Mouse (Mus musculus) liver, embryonic 13.5 days (tissue): ENCODE data around the gene Dpp3. TPM values are rescaled to one million over a fixed set of nuclear protein-coding genes. Genes with fewer than 3 reads are reported as not detected.

ENCODE experiments used
- ATAC-seq: fragments of 200-750 bp; cut with Nextera tagmentation; 2 replicates; pipeline ENCODE4 v1.8.0; 2017; ENCODE audit warnings: low read depth, mild to moderate bottlenecking, moderate number of reproducible peaks, moderate library complexity
- DNase-seq: peaks from one replicate; pipeline ENCODE4 v3.0.0; 2022
- H3K27ac ChIP-seq: fragments of 300-500 bp; sonication (generic); 2 replicates; pipeline ENCODE4 v1.5.1; 2015; ENCODE audit warnings: moderate library complexity, mild to moderate bottlenecking, inconsistent platforms
- H3K27me3 ChIP-seq: fragments of 300-500 bp; sonication (generic); 2 replicates; pipeline ENCODE4 v1.6.1; 2015; ENCODE audit warnings: mild to moderate bottlenecking, inconsistent platforms
- H3K36me3 ChIP-seq: fragments of 300-500 bp; sonication (generic); 2 replicates; pipeline ENCODE4 v1.6.1; 2015; ENCODE audit warnings: mild to moderate bottlenecking, inconsistent platforms
- H3K4me1 ChIP-seq: fragments of 300-500 bp; sonication (generic); replicated peaks from 2 replicates; pipeline ENCODE4 v1.6.1; 2015; ENCODE audit warnings: inconsistent platforms
- H3K4me2 ChIP-seq: fragments of 300-500 bp; sonication (generic); 2 replicates; pipeline ENCODE4 v1.6.1; 2015; ENCODE audit warnings: inconsistent platforms, mild to moderate bottlenecking, moderate library complexity
- H3K4me3 ChIP-seq: fragments of 300-500 bp; sonication (generic); replicated peaks from 2 replicates; pipeline ENCODE4 v1.5.1; 2015; ENCODE audit warnings: mild to moderate bottlenecking, inconsistent platforms
- H3K9ac ChIP-seq: fragments of 300-500 bp; sonication (generic); 2 replicates; pipeline ENCODE4 v1.6.1; 2015; ENCODE audit warnings: mild to moderate bottlenecking, inconsistent platforms
- H3K9me3 ChIP-seq: fragments of 300-500 bp; sonication (generic); replicated peaks from 2 replicates; pipeline ENCODE4 v1.6.1; 2016; ENCODE audit warnings: inconsistent platforms
- WGBS: fragments of 180-500 bp; shearing (Covaris S2); methylation state at CpG from one replicate; pipeline ENCODE4 v1.1.7; 2015; ENCODE audit not compliant: insufficient replicate concordance; 5-methylcytosine and 5-hydroxymethylcytosine counted together
- polyA plus RNA-seq: library from polyadenylated mRNA; unstranded; fragments of >200 nt; fragmentation: Nextera tagmentation; extraction: Ambion mirVana; gene quantifications from 2 replicates; pipeline ENCODE4 v1.2.1, GENCODE M21; 2015

Dpp3 gene
- polyA plus RNA-seq, 1 experiment from 2014 or later = 59.5 TPM

- DNase-seq (no peak), ATAC-seq (no peak)
- Histone ChIP-seq H3K4me2 (no peak overlapping the region), H3K4me3 (no peak overlapping the region), H3K27me3 (no peaks in the 10 kb centered on the region), H3K36me3 (peaks cover 56% of the 10 kb centered on the region), H3K4me1 (peaks cover 32% of the 10 kb centered on the region), H3K9me3 (no peaks in the 10 kb centered on the region), H3K9ac (no peak overlapping the region), H3K27ac (no peak overlapping the region)
- WGBS = 91% methylated on average over 11 of the region's 11 CpGs
These were observed 2.8 kb downstream of the Dpp3 start for GRCm38 (mm10) chr19:4925121-4925860.

GRCm38 (mm10) chr19:4919652-4920051 is 8.4 kb downstream of the Dpp3 start:
- Histone ChIP-seq H3K4me2 (no peak overlapping the region), H3K9ac (no peak overlapping the region), H3K4me1 (no peaks in the 10 kb centered on the region), H3K36me3 (peaks cover 95% of the 10 kb centered on the region), H3K27me3 (no peaks in the 10 kb centered on the region), H3K4me3 (no peak overlapping the region), H3K27ac (no peak overlapping the region), H3K9me3 (no peaks in the 10 kb centered on the region)
- ATAC-seq (no peak), DNase-seq (no peak)
- 75% methylated on average over 6 of the region's 6 CpGs for WGBS

DNA sequence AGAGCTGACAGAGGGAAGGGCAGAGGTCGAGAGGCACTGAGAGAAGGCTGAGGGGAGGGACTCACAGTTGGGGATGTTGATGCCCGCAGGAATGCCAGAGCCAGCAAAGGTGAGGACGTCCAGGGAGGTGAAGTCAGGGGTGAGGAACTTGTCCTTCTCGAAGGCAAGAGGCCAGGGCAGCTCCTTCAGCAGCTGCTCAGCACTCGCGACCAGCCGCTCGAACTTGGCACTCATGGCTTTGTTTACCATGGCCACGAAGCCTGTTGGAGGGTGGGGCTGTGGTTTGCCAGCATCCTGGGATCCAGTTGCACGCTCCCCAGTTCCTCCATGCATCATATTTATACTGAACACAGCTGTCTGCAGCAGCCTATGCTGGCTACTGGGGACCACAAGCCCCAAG is 11.3 kb downstream of the Dpp3 start:
- no peak overlapping the region for H3K27ac ChIP-seq
- H3K27me3 ChIP-seq = no peaks in the 10 kb centered on the region
- no peak overlapping the region for H3K9ac ChIP-seq
- H3K4me2 ChIP-seq = no peak overlapping the region
- ATAC-seq = no peak
- DNase-seq = no peak
- H3K4me1 ChIP-seq = peaks cover 7% of the 10 kb centered on the region
- H3K4me3 ChIP-seq = no peak overlapping the region
- peaks cover 91% of the 10 kb centered on the region for H3K36me3 ChIP-seq
- no peaks in the 10 kb centered on the region for H3K9me3 ChIP-seq
- 84% methylated on average over 10 of the region's 10 CpGs for WGBS

DNA sequence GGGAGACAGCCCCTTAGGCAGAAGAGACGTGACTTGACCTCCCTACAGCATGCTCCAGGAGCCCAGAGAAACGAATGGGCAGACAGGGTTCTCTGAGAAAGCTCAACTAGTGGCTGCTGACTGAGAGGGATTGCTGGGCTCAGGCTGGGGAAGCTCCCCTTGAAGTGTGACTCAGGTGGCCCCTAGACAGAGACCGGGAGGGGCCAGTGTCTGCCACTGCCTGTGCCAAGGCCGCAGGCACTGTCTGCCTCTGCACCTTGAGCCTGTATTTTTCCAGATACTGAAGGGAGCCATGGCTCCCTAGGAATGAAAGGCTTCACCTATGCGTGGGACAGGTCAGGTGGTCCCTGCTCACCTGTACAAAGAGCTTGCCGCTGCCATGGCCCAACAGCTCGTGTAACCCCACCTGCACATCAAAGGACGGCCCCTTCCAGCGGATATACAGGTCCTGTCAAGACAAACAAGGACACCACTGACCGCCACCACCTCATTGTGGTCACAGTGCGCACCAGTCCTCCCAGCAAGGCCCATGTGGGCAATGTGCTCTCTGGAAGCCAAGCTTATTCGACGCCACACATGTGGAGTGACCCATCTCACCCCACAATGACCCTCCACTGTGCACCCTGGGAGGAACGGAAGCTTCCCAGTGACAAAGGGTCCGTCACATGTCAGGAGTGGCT is 12.0 kb downstream of the Dpp3 start:
- no peaks in the 10 kb centered on the region for H3K9me3 ChIP-seq
- no peak overlapping the region for H3K27ac ChIP-seq
- no peak overlapping the region for H3K4me2 ChIP-seq
- no peak overlapping the region for H3K9ac ChIP-seq
- DNase-seq (no peak), ATAC-seq (no peak)
- 86% methylated on average over 15 of the region's 15 CpGs for WGBS
- peaks cover 7% of the 10 kb centered on the region for H3K4me1 ChIP-seq
- H3K4me3 ChIP-seq = no peak overlapping the region
- H3K27me3 ChIP-seq = no peaks in the 10 kb centered on the region
- peaks cover 91% of the 10 kb centered on the region for H3K36me3 ChIP-seq

- DNase-seq (no peak), ATAC-seq (no peak)
- no peaks in the 10 kb centered on the region for H3K27me3 ChIP-seq
- peaks cover 12% of the 10 kb centered on the region for H3K4me1 ChIP-seq
- no peak overlapping the region for H3K27ac ChIP-seq
- no peak overlapping the region for H3K4me3 ChIP-seq
- 78% methylated on average over 7 of the region's 7 CpGs for WGBS
- H3K4me2 ChIP-seq = no peak overlapping the region
- H3K36me3 ChIP-seq = peaks cover 57% of the 10 kb centered on the region
- H3K9me3 ChIP-seq = no peaks in the 10 kb centered on the region
- no peak overlapping the region for H3K9ac ChIP-seq
These were observed 18.7 kb downstream of the Dpp3 start for GRCm38 (mm10) chr19:4909376-4909775.

DNA sequence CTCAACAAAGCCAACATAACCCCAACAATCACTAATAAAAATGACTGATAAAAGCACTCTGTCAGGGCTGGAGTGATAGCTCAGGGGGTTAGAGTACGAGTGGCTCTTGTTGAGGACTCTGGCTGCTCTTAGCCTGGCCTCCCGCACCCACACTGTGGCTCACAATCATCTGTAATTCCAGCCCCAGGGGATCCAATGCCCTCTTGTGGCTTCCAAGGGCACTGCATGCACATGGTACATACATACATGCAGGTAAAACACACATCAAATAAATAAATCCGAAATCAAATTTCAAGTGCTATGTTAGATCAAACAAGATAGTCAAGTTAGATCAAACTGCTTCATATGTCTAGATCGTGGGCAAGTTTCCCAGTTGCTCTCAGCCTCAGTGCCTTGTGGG is 20.0 kb downstream of the Dpp3 start:
- WGBS = 75% methylated on average over 4 of the region's 4 CpGs
- Histone ChIP-seq H3K27me3 (no peaks in the 10 kb centered on the region), H3K9ac (no peak overlapping the region), H3K4me2 (no peak overlapping the region), H3K27ac (no peak overlapping the region), H3K36me3 (peaks cover 45% of the 10 kb centered on the region), H3K4me3 (no peak overlapping the region), H3K4me1 (peaks cover 9% of the 10 kb centered on the region), H3K9me3 (no peaks in the 10 kb centered on the region)
- ATAC-seq (no peak), DNase-seq (peak; percentile 35)

DNA sequence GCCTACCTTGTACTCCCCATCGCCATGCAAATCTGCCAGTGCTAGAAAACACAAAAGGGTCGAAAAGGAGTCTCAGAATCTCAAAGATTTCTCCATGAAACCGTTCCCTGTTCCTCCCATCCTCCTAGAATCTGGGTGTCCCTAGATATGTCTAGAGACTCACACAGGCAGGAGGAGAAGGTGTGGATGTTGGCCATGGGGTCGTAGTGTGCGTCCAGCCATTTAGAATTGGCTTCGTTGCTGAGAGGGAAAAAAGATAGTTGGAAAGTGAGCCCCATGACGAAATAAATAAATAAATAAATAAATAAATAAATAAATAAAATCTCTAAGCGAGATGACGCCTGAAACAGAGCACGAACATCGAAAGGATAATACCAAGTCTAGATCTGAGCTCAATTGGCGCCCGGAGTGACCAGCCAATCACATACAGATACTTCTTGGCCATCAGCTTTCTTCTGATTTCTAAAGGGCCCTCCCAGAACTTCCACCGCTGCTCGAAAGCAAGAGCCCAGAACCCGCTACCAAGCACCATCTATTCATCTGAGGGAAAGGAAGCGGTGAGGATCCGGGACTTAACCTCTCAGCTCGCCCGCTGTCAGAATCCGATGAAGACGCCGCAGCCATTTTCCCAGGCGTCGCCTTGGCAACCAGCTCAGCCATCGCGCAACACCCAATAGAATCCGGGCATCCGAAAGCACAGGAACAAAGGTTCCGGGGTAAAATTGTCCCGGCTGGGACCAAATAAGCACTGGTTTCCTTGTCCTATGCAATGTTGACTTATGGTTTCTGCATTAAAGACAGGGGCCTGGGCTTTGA is 21.9 kb downstream of the Dpp3 start, which contains the start of gene Bbs1:
Gene Bbs1, minus strand, starts transcription at position 650 of the 816 bp plus-strand sequence.
- 9% methylated on average over 31 of the region's 31 CpGs for WGBS
- H3K27me3 ChIP-seq = no peaks in the 10 kb centered on the region
- peaks cover 34% of the 10 kb centered on the region for H3K36me3 ChIP-seq
- peak within 1 kb of the TSS; percentile 64 for H3K4me2 ChIP-seq
- peak within 1 kb of the TSS; percentile 50 for H3K9ac ChIP-seq
- H3K4me3 ChIP-seq = peak within 1 kb of the TSS; percentile 64
- H3K4me1 ChIP-seq = peaks cover 6% of the 10 kb centered on the region
- H3K27ac ChIP-seq = no peak within 1 kb of the TSS
- no peaks in the 10 kb centered on the region for H3K9me3 ChIP-seq
- DNase-seq = peak; percentile 56
- ATAC-seq = peak; percentile 65; the same call in 1 of the 2 replicates

DNA sequence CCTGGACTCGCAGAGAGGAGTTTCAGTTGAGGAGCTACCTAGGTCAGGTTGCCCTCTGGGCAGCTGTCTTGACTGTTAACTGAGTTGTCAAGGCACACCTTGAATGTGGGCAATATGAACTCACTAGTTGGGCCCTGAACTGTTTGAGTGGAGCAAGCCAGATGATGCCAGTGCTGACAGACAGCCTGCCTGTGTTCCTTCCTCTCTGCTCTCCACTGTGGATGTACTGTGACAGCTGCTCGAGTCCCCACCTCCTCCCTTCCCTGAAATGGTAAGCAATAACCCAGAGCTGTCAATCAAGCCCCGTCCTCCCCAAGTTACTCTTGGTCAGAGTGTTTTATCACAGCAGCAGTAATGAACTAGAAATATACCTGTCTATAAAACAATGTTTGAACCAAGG is 28.2 kb downstream of the Dpp3 start:
- 45% methylated on average over 3 of the region's 3 CpGs for WGBS

DNA sequence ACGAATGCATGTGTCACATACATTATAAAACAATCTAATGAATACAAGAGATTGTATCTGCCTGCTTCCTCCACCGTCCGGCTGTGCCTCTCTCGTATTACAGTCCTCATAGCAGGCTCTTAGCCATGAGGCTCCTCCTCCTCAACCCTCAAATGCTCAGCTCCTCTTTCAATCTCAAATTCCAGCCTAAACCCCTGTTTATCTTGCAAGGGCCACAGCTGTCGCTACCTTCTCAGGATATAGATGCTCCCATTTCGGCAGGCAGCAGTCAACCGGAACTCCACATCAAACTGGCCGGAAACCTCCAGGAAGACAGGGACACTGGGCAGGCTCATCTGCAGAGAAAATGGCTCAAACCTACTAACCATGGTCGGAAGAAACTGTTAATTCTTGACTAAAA is 29.1 kb downstream of the Dpp3 start:
- H3K9me3 ChIP-seq = no peaks in the 10 kb centered on the region

More for the DNA sequence above, 28.2 kb downstream of the Dpp3 start:
- H3K36me3 ChIP-seq = no peaks in the 10 kb centered on the region
- H3K4me2 ChIP-seq = no peak overlapping the region
- no peak overlapping the region for H3K9ac ChIP-seq
- ATAC-seq = no peak
- H3K9me3 ChIP-seq = no peaks in the 10 kb centered on the region
- no peak overlapping the region for H3K27ac ChIP-seq
- H3K27me3 ChIP-seq = no peaks in the 10 kb centered on the region
- H3K4me3 ChIP-seq = no peak overlapping the region
- H3K4me1 ChIP-seq = no peaks in the 10 kb centered on the region
- DNase-seq = no peak

DNA sequence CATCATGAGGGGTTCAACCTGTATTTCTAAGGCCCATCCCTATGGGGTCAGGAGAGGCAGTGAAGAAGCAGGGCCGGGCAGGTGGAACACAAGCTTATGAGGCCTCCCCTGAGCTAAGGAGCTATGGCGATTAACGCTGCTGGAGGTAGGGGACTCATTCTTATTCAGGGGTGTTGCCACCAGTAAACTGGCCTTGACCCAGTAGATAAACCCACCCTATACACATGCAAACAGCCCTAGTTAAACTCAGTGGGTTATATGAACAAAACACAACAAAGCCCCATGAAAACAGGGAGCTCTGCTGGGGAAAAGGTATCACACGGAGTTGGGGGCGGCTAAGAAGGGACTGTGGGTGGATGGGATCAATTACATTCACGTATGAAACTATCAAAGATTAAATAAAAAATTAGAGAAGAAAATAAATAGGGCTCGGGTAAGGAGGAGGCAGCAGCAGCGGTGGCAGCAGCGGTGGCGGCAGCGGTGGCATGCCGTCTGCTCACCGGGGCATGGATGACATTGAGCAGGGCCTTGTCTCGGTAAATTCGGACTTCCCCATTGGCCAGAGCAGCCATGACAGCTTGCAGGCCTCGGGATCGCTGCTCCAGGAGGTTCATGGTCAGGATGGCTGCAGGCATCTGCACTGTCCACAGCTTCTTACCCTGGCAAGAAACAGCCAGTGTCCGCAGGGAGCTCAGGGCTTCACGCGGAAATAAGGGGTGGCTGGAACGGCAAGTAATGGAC is 31.1 kb downstream of the Dpp3 start:
- DNase-seq (no peak), ATAC-seq (no peak)
- no peak overlapping the region for H3K4me2 ChIP-seq
- H3K4me1 ChIP-seq = peaks cover 15% of the 10 kb centered on the region
- no peaks in the 10 kb centered on the region for H3K36me3 ChIP-seq
- H3K9me3 ChIP-seq = no peaks in the 10 kb centered on the region
- no peaks in the 10 kb centered on the region for H3K27me3 ChIP-seq
- 66% methylated on average over 21 of the region's 21 CpGs for WGBS
- H3K9ac ChIP-seq = no peak overlapping the region
- no peak overlapping the region for H3K4me3 ChIP-seq
- no peak overlapping the region for H3K27ac ChIP-seq

More for the DNA sequence above, 29.1 kb downstream of the Dpp3 start:
- 59% methylated on average over 9 of the region's 9 CpGs for WGBS
- DNase-seq = no peak
- Histone ChIP-seq H3K4me3 (no peak overlapping the region), H3K36me3 (no peaks in the 10 kb centered on the region), H3K9ac (no peak overlapping the region), H3K27me3 (no peaks in the 10 kb centered on the region), H3K27ac (no peak overlapping the region), H3K4me2 (no peak overlapping the region), H3K4me1 (no peaks in the 10 kb centered on the region; the same call in 1 of the 2 replicates)
- no peak for ATAC-seq

- DNase-seq = peak; percentile 75
- Histone ChIP-seq H3K4me2 (peak overlapping the region; percentile 38), H3K9ac (peak overlapping the region; percentile 57), H3K4me1 (peaks cover 32% of the 10 kb centered on the region), H3K9me3 (no peaks in the 10 kb centered on the region), H3K27ac (peak overlapping the region; percentile 88), H3K36me3 (no peaks in the 10 kb centered on the region), H3K4me3 (peak overlapping the region; percentile 16), H3K27me3 (no peaks in the 10 kb centered on the region)
- WGBS = 20% methylated on average over 3 of the region's 3 CpGs
- ATAC-seq = peak; percentile 97
These were observed 36.3 kb downstream of the Dpp3 start for GRCm38 (mm10) chr19:4891798-4892197.
